Mouse (Mus musculus) embryonic facial prominence, embryonic 10.5 days (tissue): ENCODE data around the gene Vmn1r107. TPM values are rescaled to one million over a fixed set of nuclear protein-coding genes. Genes with fewer than 3 reads are reported as not detected.
"Not testable (repeated sequence)": the region's sequence is repeated elsewhere in the genome, so short reads cannot be mapped to it uniquely, and the experiment has no call there.

Experiments
- DNase-seq: peaks from one replicate; pipeline ENCODE4 v3.0.0-alpha.2; 2017; ENCODE audit warnings: low spot score
- H3K27ac ChIP-seq: fragments of 300-500 bp; sonication (generic); replicated peaks from 2 replicates; pipeline ENCODE4 v1.5.1; 2016; ENCODE audit warnings: mild to moderate bottlenecking
- H3K27me3 ChIP-seq: fragments of 300-500 bp; sonication (generic); replicated peaks from 2 replicates; pipeline ENCODE4 v1.6.1; 2016; ENCODE audit warnings: low read depth, mild to moderate bottlenecking; ENCODE audit not compliant: poor library complexity, severe bottlenecking
- H3K36me3 ChIP-seq: fragments of 300-500 bp; sonication (generic); replicated peaks from 2 replicates; pipeline ENCODE4 v1.6.1; 2016; ENCODE audit warnings: mild to moderate bottlenecking, moderate library complexity
- H3K4me1 ChIP-seq: fragments of 300-500 bp; sonication (generic); 2 replicates; pipeline ENCODE4 v1.6.1; 2016
- H3K4me3 ChIP-seq: fragments of 300-500 bp; sonication (generic); 2 replicates; pipeline ENCODE4 v1.5.1; 2016; ENCODE audit warnings: mild to moderate bottlenecking, moderate library complexity
- H3K9me3 ChIP-seq: fragments of 300-500 bp; sonication (generic); 2 replicates; pipeline ENCODE4 v1.6.1; 2016; ENCODE audit warnings: mild to moderate bottlenecking
- WGBS: fragments of 180-500 bp; shearing (Covaris S2); methylation state at CpG from one replicate; pipeline ENCODE4 v1.1.7; 2016; 5-methylcytosine and 5-hydroxymethylcytosine counted together
- polyA plus RNA-seq: library from polyadenylated mRNA; unstranded; fragments of >200 nt; fragmentation: Nextera tagmentation; extraction: Ambion mirVana; gene quantifications from 2 replicates; pipeline ENCODE4 v1.2.1, GENCODE M21; 2016

Gene Vmn1r107
- not detected in 2 replicates for polyA plus RNA-seq

DNA sequence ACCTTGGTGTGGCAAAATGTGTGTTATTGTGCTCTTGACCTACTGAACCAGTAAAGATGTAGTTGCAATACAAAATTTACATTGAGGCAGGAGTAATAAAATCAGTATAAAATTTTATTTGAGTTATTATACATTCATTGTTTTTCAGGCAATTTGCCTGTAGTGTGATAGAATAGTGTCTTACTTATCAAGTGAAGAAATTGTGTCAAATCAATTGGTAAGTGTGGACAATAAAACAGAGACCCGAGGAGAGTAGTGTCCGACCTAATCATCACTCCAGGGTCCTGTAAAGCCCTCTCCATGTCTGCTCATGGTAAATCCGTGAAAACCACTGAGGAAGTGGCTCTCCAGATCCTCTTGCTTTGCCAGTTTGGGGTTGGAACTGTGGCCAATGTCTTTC lies at the start of gene Vmn1r107:
Vmn1r107 (plus strand) TSS at position 301 of the 400 bp plus-strand sequence.
- H3K9me3 ChIP-seq, H3K27ac ChIP-seq, H3K27me3 ChIP-seq, H3K36me3 ChIP-seq, H3K4me1 ChIP-seq, DNase-seq, H3K4me3 ChIP-seq: not testable (repeated sequence)
- no CpG with 5 or more reads among the region's 3 CpGs for WGBS

DNA sequence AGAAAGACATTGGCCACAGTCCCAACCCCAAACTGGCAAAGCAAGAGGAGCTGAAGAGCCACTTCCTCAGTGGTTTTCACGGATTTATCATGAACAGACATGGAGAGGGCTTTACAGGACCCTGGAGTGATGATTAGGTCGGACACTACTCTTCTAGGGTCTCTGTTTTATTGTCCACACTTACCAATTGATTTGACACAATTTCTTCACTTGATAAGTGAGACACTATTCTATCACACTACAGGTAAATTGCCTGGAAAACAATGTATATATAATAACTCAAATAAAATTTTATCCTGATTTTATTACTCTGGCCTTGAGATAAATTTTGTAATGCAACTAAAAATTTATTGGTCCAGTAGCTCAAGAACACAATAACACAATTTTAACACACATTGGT lies 34.4 kb downstream of the Vmn1r107 start, which contains the start of gene Vmn1r111:
Vmn1r111 (minus strand) TSS at position 101 of the 400 bp plus-strand sequence.
- no CpG with 5 or more reads among the region's 2 CpGs for WGBS
- not testable (repeated sequence) for H3K4me3 ChIP-seq, DNase-seq

More for the DNA sequence above, 34.4 kb downstream of the Vmn1r107 start, which contains the start of gene Vmn1r111:
- H3K4me1 ChIP-seq, H3K27me3 ChIP-seq, H3K9me3 ChIP-seq, H3K36me3 ChIP-seq, H3K27ac ChIP-seq: not testable (repeated sequence)

Other genes starting within 250 kb of the Vmn1r107 start
- not detected in 2 replicates for gene Vmn1r101, start 226.3 kb upstream of the Vmn1r107 start, polyA plus RNA-seq
- not detected in 2 replicates for gene Gm10670, start 194.0 kb upstream of the Vmn1r107 start, polyA plus RNA-seq
- gene Vmn1r103, start 158.4 kb upstream of the Vmn1r107 start, polyA plus RNA-seq, result not detected in 2 replicates
- gene Vmn1r104, start 135.1 kb upstream of the Vmn1r107 start, polyA plus RNA-seq, result not detected in 2 replicates
- not detected in 2 replicates for gene Gm5726, start 123.2 kb upstream of the Vmn1r107 start, polyA plus RNA-seq
- not detected in 2 replicates for gene Gm4141, start 92.7 kb upstream of the Vmn1r107 start, polyA plus RNA-seq
- gene Gm4513, start 69.9 kb upstream of the Vmn1r107 start, polyA plus RNA-seq, result not detected in 2 replicates
- gene Vmn1r111, start 34.3 kb downstream of the Vmn1r107 start, polyA plus RNA-seq, result not detected in 2 replicates
- not detected in 2 replicates for gene Gm10668, start 61.7 kb downstream of the Vmn1r107 start, polyA plus RNA-seq
- not detected in 2 replicates for gene Vmn1r112, start 102.3 kb downstream of the Vmn1r107 start, polyA plus RNA-seq
- not detected in 2 replicates for gene Vmn1r113, start 118.4 kb downstream of the Vmn1r107 start, polyA plus RNA-seq
- not detected in 2 replicates for gene Vmn1r114, start 143.3 kb downstream of the Vmn1r107 start, polyA plus RNA-seq
- not detected in 2 replicates for gene Vmn1r115, start 176.1 kb downstream of the Vmn1r107 start, polyA plus RNA-seq
- gene Vmn1r116, start 203.3 kb downstream of the Vmn1r107 start, polyA plus RNA-seq, result not detected in 2 replicates
- not detected in 2 replicates for gene Vmn1r117, start 215.2 kb downstream of the Vmn1r107 start, polyA plus RNA-seq
- gene Vmn1r118, start 243.4 kb downstream of the Vmn1r107 start, polyA plus RNA-seq, result not detected in 2 replicates